Mouse (Mus musculus) urinary bladder, postnatal 10 days (tissue): ENCODE data around the gene Ear10.
"Not testable (repeated sequence)": the region's sequence is repeated elsewhere in the genome, so short reads cannot be mapped to it uniquely, and the experiment has no call there.

Experiments
- DNase-seq: peaks from one replicate; pipeline ENCODE4 v3.0.0; 2022; ENCODE audit warnings: low spot score

Gene Ear10

GRCm38 (mm10) chr14:43923459-43923858, at the start of gene Ear10:
Gene Ear10, minus strand, starts transcription at chr14:43923559.
- DNase-seq: not testable (repeated sequence)

DNA sequence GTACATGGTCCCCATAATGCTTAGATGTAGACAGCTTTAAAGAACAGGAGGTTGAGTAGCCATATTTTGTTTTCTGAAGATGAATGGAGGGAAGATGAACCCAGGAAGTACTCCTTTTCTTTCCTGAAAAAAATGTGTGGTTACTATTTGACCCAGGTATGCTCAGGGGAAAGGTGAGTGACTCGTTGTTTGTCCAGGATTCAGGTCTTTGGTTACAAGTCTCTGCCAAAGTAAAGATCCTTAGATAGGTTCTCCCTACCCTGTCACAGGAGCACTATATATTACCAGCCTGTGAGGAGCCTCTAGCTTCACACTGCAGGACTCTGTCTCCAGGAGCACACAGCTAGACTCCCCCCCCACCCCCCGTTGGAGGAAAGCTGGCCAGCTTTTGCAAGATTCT, 33.4 kb upstream of the Ear10 start, which contains the start of gene Ang5:
TSS of gene Ang5 (plus strand) at position 301 of the 400 bp plus-strand sequence.
- DNase-seq: not testable (repeated sequence)

- DNase-seq: not testable (repeated sequence)
These were observed 31.7 kb upstream of the Ear10 start for GRCm38 (mm10) chr14:43955074-43955473.

DNA sequence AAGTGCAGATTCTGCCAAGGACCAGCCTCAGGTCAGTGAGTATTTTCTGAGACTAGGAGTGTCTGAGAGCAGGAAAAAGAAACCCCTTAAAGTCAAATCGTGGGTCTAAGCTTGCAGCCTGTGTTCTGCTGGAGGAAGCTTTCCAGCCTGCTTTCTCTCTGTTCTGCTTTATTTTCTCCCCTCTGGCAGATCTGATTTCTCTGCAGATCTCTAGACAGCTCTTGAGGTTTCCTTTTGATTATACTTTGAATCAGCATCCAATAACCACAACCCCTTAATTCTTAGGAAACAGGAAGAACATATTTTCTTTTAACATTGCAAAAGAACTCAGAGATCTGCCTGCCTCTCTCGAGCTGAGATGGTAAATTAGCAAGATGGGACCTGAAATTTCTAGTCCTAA, 30.0 kb upstream of the Ear10 start:
- not testable (repeated sequence) for DNase-seq

GRCm38 (mm10) chr14:43933399-43933798, 10.0 kb upstream of the Ear10 start:
- not testable (repeated sequence) for DNase-seq

- DNase-seq: not testable (repeated sequence)
These were observed 9.6 kb upstream of the Ear10 start for GRCm38 (mm10) chr14:43932991-43933390.

DNA sequence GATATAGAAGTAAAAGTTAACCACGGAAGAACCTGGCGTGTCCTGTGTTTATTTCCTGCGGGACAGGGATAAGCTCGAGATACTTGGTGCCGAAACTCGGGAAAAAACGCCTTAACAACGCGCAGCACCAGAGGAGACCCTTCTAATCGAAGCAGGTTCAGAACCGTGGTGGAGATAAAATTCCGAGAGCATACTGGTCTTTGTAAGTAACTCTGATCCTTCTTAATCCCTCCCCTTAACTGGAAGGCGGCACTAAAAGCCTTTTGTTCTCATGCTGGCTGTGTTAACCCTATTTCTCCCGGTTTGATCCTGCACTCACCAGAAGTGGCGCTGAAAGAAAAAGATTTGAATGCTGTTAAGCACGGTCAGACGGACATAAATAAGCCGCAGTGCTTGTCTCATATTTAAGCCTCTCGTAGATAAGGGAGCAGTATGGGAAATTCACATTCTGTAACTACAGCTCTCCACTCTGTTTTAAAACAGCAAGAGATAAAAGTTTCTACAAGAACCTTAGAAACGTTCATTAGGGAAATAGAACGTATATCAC, 2.1 kb upstream of the Ear10 start:
- DNase-seq: not testable (repeated sequence)

- DNase-seq: not testable (repeated sequence)
These were observed 1.5 kb upstream of the Ear10 start, which contains the start of gene Gm8113 for GRCm38 (mm10) chr14:43924688-43925403. Gene Gm8113, plus strand, starts transcription at chr14:43925390.

GRCm38 (mm10) chr14:43918214-43918613, 5.1 kb downstream of the Ear10 start:
- DNase-seq: not testable (repeated sequence)

DNA sequence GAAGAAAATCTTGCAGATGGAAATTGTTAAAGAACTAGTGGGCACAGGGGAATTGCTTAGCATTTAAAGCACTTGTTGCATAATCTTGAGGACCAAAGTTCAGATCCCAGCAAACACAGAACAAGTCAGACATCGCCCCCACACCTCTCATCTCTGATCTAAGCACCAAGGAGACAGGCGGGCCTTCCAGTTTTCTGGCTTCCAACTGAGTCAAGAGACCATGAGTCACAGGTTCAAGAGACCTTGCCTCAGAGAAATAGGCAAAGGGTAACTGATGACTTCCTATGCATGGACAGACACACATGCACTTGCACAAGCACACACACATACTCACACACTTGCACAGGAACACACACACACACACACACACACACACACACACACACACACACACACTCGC, 24.8 kb downstream of the Ear10 start:
- DNase-seq: not testable (repeated sequence)

DNA sequence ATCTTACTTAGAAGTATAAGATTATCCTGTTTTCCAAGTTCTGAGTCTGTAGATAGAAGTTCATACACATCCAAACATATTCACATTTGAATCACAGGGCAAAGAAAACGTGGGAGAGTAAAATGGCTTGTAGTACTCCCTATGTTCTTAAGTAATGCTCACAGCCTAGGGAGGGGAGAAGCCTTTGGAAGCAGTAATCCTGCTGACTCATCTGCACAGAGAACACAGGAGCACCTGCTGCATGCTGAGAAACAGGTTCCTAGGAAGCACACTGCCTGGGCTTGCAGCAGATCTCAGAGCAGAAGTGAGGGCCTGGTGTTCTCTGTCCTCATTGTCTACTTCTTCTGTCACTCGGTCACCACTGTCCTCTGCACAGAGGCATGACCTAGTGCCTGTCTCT, 28.0 kb downstream of the Ear10 start:
- DNase-seq: not testable (repeated sequence)

- DNase-seq: not testable (repeated sequence)
These were observed 32.1 kb downstream of the Ear10 start for GRCm38 (mm10) chr14:43891288-43891687.

- not testable (repeated sequence) for DNase-seq
These were observed 37.1 kb downstream of the Ear10 start for GRCm38 (mm10) chr14:43886235-43886634.

DNA sequence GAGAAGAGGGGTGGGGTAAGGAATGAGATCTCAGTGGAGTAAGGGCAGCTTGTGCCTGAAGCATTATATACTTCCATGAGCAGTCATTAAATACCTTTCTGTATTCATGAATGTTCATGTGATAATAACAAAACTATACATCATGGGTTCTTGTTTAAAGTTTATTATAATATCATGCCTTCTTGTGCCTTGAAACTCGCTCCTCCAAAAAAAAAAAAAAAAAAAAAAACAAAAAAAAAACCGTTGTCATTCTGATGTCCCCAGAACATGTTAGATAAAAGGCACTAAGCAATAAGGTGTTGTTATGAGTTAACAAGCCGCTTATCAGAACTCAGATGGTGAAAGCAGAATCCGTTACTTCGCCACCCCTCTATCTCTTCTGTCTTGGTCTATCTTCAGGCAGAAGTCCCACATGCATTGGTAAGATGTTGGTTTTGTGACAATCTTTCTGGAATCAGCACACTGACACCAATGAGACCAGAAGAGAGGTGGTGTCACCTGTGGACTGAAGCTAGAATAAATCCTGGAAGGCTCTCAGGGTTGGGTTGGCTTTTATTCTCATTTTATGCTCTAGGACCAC, 43.3 kb downstream of the Ear10 start:
- not testable (repeated sequence) for DNase-seq

DNA sequence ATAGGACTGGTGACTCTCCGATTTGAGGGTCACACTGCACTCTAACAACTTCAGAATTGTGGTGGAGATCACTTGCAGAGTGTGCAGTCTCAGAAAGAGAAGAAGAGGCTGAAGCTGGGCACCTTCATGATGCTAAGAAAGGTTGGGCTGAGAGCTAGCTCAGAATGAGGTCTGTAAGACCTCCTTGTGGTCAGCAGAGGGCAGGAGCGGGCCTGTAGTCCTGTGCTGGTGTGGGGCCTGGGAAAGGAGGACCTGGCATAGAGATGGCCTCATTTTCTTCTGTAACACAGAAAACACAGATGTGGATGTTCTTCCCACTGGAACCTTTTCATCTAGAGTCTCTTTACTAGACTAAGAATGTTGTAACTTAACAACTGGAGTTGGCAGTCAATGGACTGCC, 45.6 kb downstream of the Ear10 start:
- not testable (repeated sequence) for DNase-seq

GRCm38 (mm10) chr14:43875417-43875816, 47.9 kb downstream of the Ear10 start, which contains the start of gene Ear1:
Gene Ear1, minus strand, starts transcription at chr14:43875517.
- not testable (repeated sequence) for DNase-seq

DNA sequence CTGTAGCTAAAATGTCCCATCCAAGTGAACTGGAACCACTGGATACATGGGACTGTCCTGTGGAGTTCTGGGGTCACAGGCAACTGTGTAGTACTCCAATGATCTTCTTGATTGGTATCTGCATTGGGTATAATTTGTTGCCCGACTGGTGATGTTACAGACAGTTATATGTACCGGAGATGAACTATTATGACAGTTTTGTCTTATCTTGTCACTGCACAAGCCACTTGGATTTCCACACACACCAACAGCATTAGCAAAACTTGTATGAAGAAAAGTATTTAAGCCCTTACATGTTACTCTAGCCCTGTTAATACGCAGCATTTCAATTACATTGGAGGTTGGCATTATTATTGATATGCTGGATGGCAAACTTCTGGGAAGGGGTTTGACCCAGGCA, 48.5 kb downstream of the Ear10 start:
- DNase-seq: not testable (repeated sequence)
